Comparison of ENCODE assay signal across 13 mouse cellular contexts in genomic region chr11:116619156-116619555, GRCm38 (mm10). TPM values are rescaled to one million over a fixed set of nuclear protein-coding genes. Genes with fewer than 3 reads are reported as not detected.
DNase-seq lines count a peak whose midpoint lies in the region; ATAC-seq lines count a peak whose summit lies in the region.
"Had no signal": no experiment of that assay in that cellular context is flagged by ENCODE, and none has a peak within 500 bp of the region (broad histone marks: within the 10 kb centered on the region; RNA-seq: fewer than 3 reads in every experiment).

No protein-coding gene starts in this region.

- no peak overlapping the region for H3K9ac ChIP-seq in lung, embryonic 16.5 days (ENCODE audit: low read length)
- H3K9ac ChIP-seq in midbrain, embryonic 16.5 days (ENCODE audit: low read depth, low read length): no peak overlapping the region
- H3K9ac ChIP-seq: heart, embryonic 13.5 days had no signal

- peaks cover 98% of the 10 kb centered on the region for H3K4me1 ChIP-seq in heart, embryonic 10.5 days
- peaks cover 81% of the 10 kb centered on the region for H3K4me1 ChIP-seq in lung, embryonic 16.5 days (replicated peaks; ENCODE audit: control insufficient read depth, insufficient read depth, low read length)
- H3K4me1 ChIP-seq in midbrain, embryonic 16.5 days (ENCODE audit: control insufficient read depth, insufficient read depth, low read length): no peaks in the 10 kb centered on the region

- H3K4me2 ChIP-seq in lung, embryonic 16.5 days (ENCODE audit: low read depth, low read length): no peak overlapping the region
- no peak overlapping the region for H3K4me2 ChIP-seq in midbrain, embryonic 16.5 days (ENCODE audit: low read length)

- no peaks in the 10 kb centered on the region for H3K9me3 ChIP-seq in heart, embryonic 10.5 days
- no peaks in the 10 kb centered on the region for H3K9me3 ChIP-seq in lung, embryonic 16.5 days (ENCODE audit: control insufficient read depth, low read length)
- H3K9me3 ChIP-seq in midbrain, embryonic 16.5 days (replicated peaks; ENCODE audit: control insufficient read depth, low read length, poor library complexity, severe bottlenecking): no peaks in the 10 kb centered on the region
- H3K9me3 ChIP-seq: heart, embryonic 13.5 days had no signal

- H3K27me3 ChIP-seq in heart, embryonic 10.5 days (ENCODE audit: insufficient read depth, poor library complexity, severe bottlenecking): no peaks in the 10 kb centered on the region
- no peaks in the 10 kb centered on the region for H3K27me3 ChIP-seq in lung, embryonic 16.5 days (ENCODE audit: control insufficient read depth, insufficient read depth, low read depth, low read length)
- H3K27me3 ChIP-seq in midbrain, embryonic 16.5 days (ENCODE audit: control insufficient read depth, insufficient read depth, low read depth, low read length): peaks cover 12% of the 10 kb centered on the region
- H3K27me3 ChIP-seq: heart, embryonic 13.5 days had no signal

- no peak for ATAC-seq in lung, embryonic 16.5 days (ENCODE audit: low read depth)
- no peak for ATAC-seq in midbrain, embryonic 16.5 days
- ATAC-seq: CD4-positive, CD25-positive, alpha-beta regulatory T cell, adult 4 months; inflammation-experienced regulatory T-cells, adult 6 months had no signal

- H3K27ac ChIP-seq in heart, embryonic 10.5 days: peak overlapping the region; percentile 48; the same call in 1 of the 2 replicates
- peak overlapping the region; percentile 41; the same call in 1 of the 2 replicates for H3K27ac ChIP-seq in lung, embryonic 16.5 days (ENCODE audit: low read length)
- H3K27ac ChIP-seq in midbrain, embryonic 16.5 days (ENCODE audit: low read length): no peak overlapping the region
- H3K27ac ChIP-seq: heart, embryonic 13.5 days; left cerebral cortex, adult 2 months had no signal

- no peak overlapping the region for H3K4me3 ChIP-seq in heart, embryonic 10.5 days
- H3K4me3 ChIP-seq in lung, embryonic 16.5 days (ENCODE audit: low read length): no peak overlapping the region
- no peak overlapping the region for H3K4me3 ChIP-seq in midbrain, embryonic 16.5 days (ENCODE audit: low read depth, low read length)
- H3K4me3 ChIP-seq: heart, embryonic 13.5 days; left cerebral cortex, adult 2 months had no signal

- 88% methylated on average over 7 of the region's 7 CpGs for WGBS in heart, embryonic 10.5 days
- WGBS in lung, embryonic 16.5 days: 77% methylated on average over 7 of the region's 7 CpGs
- WGBS in midbrain, embryonic 16.5 days: 88% methylated on average over 7 of the region's 7 CpGs

- intact Hi-C loops in heart, postnatal 25 days (cut with DNase I): no loop called here

- no peak for DNase-seq in heart, embryonic 10.5 days (ENCODE audit: low spot score)
- no peak for DNase-seq in heart, postnatal 25 days (ENCODE audit: low spot score)
- peak; percentile 69 for DNase-seq in cerebellum, adult 11-12 months
- DNase-seq in kidney, adult 9 months: peak; percentile 81
- DNase-seq in frontal cortex, adult 2 months (ENCODE audit: extremely low spot score in 1 of 2, low spot score in 1 of 2): no peak
- no peak for DNase-seq in thymus, postnatal 25 days

- H3K36me3 ChIP-seq in heart, embryonic 10.5 days: no peaks in the 10 kb centered on the region
- H3K36me3 ChIP-seq in lung, embryonic 16.5 days (ENCODE audit: control insufficient read depth, insufficient read depth, low read length): no peaks in the 10 kb centered on the region
- H3K36me3 ChIP-seq in midbrain, embryonic 16.5 days (ENCODE audit: control insufficient read depth, insufficient read depth, low read length): no peaks in the 10 kb centered on the region
- H3K36me3 ChIP-seq: heart, embryonic 13.5 days had no signal

RNA-seq across cellular contexts. Expression of gene Rhbdf2, which starts 7.7 kb away (rescaled TPM):
- 6.7 and 8.7 TPM in 2 replicates for polyA plus RNA-seq in heart, embryonic 10.5 days (2016; fragmentation: Nextera tagmentation; extraction: Ambion mirVana)
- total RNA-seq in heart, postnatal 25 days (2021): 10 to 100 TPM; 10.6 to 12.8 TPM
- polyA plus RNA-seq in lung, embryonic 16.5 days (2015; fragmentation: Nextera tagmentation; extraction: Ambion mirVana): 17.9 and 19.6 TPM in 2 replicates
- polyA plus RNA-seq in frontal cortex, adult 2 months (2012; rRNA removed): 1.8 and 2.0 TPM in 2 replicates
- polyA plus RNA-seq in midbrain, embryonic 16.5 days (2015; fragmentation: Nextera tagmentation; extraction: Ambion mirVana): 0.93 and 1.2 TPM in 2 replicates

RNA-seq across cellular contexts. Expression of gene Aanat, which starts 32.9 kb away (rescaled TPM):
- polyA plus RNA-seq in heart, embryonic 10.5 days (2016; fragmentation: Nextera tagmentation; extraction: Ambion mirVana): not detected in 2 replicates
- not detected for total RNA-seq in heart, postnatal 25 days (2021)
- polyA plus RNA-seq in lung, embryonic 16.5 days (2015; fragmentation: Nextera tagmentation; extraction: Ambion mirVana): not detected in 2 replicates
- 2.1 and 2.8 TPM in 2 replicates for polyA plus RNA-seq in frontal cortex, adult 2 months (2012; rRNA removed)
- polyA plus RNA-seq in midbrain, embryonic 16.5 days (2015; fragmentation: Nextera tagmentation; extraction: Ambion mirVana): 0.20 and 0.36 TPM in 2 replicates
- polyA plus RNA-seq: CD4-positive, CD25-positive, alpha-beta regulatory T cell, adult 4 months; forebrain, embryonic 11.5 days; heart, embryonic 13.5 days; inflammation-experienced regulatory T-cells, adult 6 months had no signal

RNA-seq across cellular contexts. Expression of gene Prcd, which starts 34.2 kb away (rescaled TPM):
- polyA plus RNA-seq in heart, embryonic 10.5 days (2016; fragmentation: Nextera tagmentation; extraction: Ambion mirVana): 0.60 and 0.78 TPM in 2 replicates
- 1 to 10 TPM; 1.0 to 1.6 TPM for total RNA-seq in heart, postnatal 25 days (2021)
- polyA plus RNA-seq in lung, embryonic 16.5 days (2015; fragmentation: Nextera tagmentation; extraction: Ambion mirVana): 5.0 and 11.0 TPM in 2 replicates
- 5.7 and 6.4 TPM in 2 replicates for polyA plus RNA-seq in frontal cortex, adult 2 months (2012; rRNA removed)
- polyA plus RNA-seq in midbrain, embryonic 16.5 days (2015; fragmentation: Nextera tagmentation; extraction: Ambion mirVana): 3.7 and 4.4 TPM in 2 replicates
- polyA plus RNA-seq: CD4-positive, CD25-positive, alpha-beta regulatory T cell, adult 4 months; inflammation-experienced regulatory T-cells, adult 6 months had no signal

RNA-seq across cellular contexts. Expression of gene Cygb, which starts 35.0 kb away (rescaled TPM):
- polyA plus RNA-seq in heart, embryonic 10.5 days (2016; fragmentation: Nextera tagmentation; extraction: Ambion mirVana): 1.0 and 2.8 TPM in 2 replicates
- total RNA-seq in heart, postnatal 25 days (2021): 10 to 100 TPM; 34.8 to 49.8 TPM
- polyA plus RNA-seq in lung, embryonic 16.5 days (2015; fragmentation: Nextera tagmentation; extraction: Ambion mirVana): 13.3 TPM in 2 replicates
- polyA plus RNA-seq in frontal cortex, adult 2 months (2012; rRNA removed): 55.3 and 57.6 TPM in 2 replicates
- 26.4 and 29.3 TPM in 2 replicates for polyA plus RNA-seq in midbrain, embryonic 16.5 days (2015; fragmentation: Nextera tagmentation; extraction: Ambion mirVana)
- polyA plus RNA-seq: CD4-positive, CD25-positive, alpha-beta regulatory T cell, adult 4 months had no signal

RNA-seq across cellular contexts. Expression of gene Ube2o, which starts 37.9 kb away (rescaled TPM):
- 8.5 and 10.3 TPM in 2 replicates for polyA plus RNA-seq in heart, embryonic 10.5 days (2016; fragmentation: Nextera tagmentation; extraction: Ambion mirVana)
- 10 to 100 TPM; 31.4 to 37.1 TPM for total RNA-seq in heart, postnatal 25 days (2021)
- 5.2 and 5.8 TPM in 2 replicates for polyA plus RNA-seq in lung, embryonic 16.5 days (2015; fragmentation: Nextera tagmentation; extraction: Ambion mirVana)
- 77.1 and 86.0 TPM in 2 replicates for polyA plus RNA-seq in frontal cortex, adult 2 months (2012; rRNA removed)
- polyA plus RNA-seq in midbrain, embryonic 16.5 days (2015; fragmentation: Nextera tagmentation; extraction: Ambion mirVana): 15.5 and 17.0 TPM in 2 replicates

Comparison
In these comparisons a context has a peak if more than half of its experiments do, and no peak if none do; other contexts are left out.
1. DNase-seq: peak in cerebellum, adult 11-12 months (single experiment) and kidney, adult 9 months (single experiment); none in heart, embryonic 10.5 days (single experiment), heart, postnatal 25 days (single experiment), frontal cortex, adult 2 months (0 of 2) and thymus, postnatal 25 days (single experiment).